Mouse (Mus musculus): ENCODE data around the gene Gtf2f2. TPM values are rescaled to one million over a fixed set of nuclear protein-coding genes. Genes with fewer than 3 reads are reported as not detected.
A peak's percentile ranks its signal among the peaks of the same experiment; 100 is the strongest.

The Gtf2f2 gene
- polyA plus RNA-seq, 1 experiment from 2014 or later, result 32.8 TPM

- H3K9me3 ChIP-seq (replicated peaks), result no peaks in the 10 kb centered on the region
- peaks cover 13% of the 10 kb centered on the region for H3K4me1 ChIP-seq
- H3K27ac ChIP-seq (replicated peaks), result no peak overlapping the region
- ATAC-seq (ENCODE audit: insufficient number of reproducible peaks, low FRiP score, low TSS enrichment, low read depth), result no peak
- no peaks in the 10 kb centered on the region for H3K36me3 ChIP-seq
- no peak overlapping the region for H3K4me3 ChIP-seq (replicated peaks)
- WGBS, result 87% methylated on average over 6 of the region's 6 CpGs
- H3K27me3 ChIP-seq, result no peaks in the 10 kb centered on the region
- H3K9ac ChIP-seq, result no peak overlapping the region
- no peak overlapping the region for H3K4me2 ChIP-seq (replicated peaks)
These were observed 148.0 kb downstream of the Gtf2f2 start for GRCm38 (mm10) chr14:75862701-75863100.

GRCm38 (mm10) chr14:75859619-75860018 is 151.0 kb downstream of the Gtf2f2 start:
- H3K4me2 ChIP-seq (replicated peaks), result no peak overlapping the region
- no peak for ATAC-seq (ENCODE audit: insufficient number of reproducible peaks, low FRiP score, low TSS enrichment, low read depth)
- WGBS, result 78% methylated on average over 2 of the region's 2 CpGs

GRCm38 (mm10) chr14:75858181-75858580 is 152.5 kb downstream of the Gtf2f2 start:
- H3K4me2 ChIP-seq (replicated peaks), result no peak overlapping the region
- H3K4me3 ChIP-seq (replicated peaks), result no peak overlapping the region
- no peak overlapping the region for H3K27ac ChIP-seq (replicated peaks)
- peaks cover 3% of the 10 kb centered on the region; the same call in 1 of the 2 replicates for H3K4me1 ChIP-seq
- H3K9me3 ChIP-seq (replicated peaks), result no peaks in the 10 kb centered on the region
- 0 out of 2 replicates have a peak, but pooled peaks cover 2% of the 10 kb centered on the region for H3K36me3 ChIP-seq
- H3K27me3 ChIP-seq, result no peaks in the 10 kb centered on the region
- WGBS, result 67% methylated on average over 2 of the region's 2 CpGs
- ATAC-seq (ENCODE audit: insufficient number of reproducible peaks, low FRiP score, low TSS enrichment, low read depth), result no peak
- no peak overlapping the region for H3K9ac ChIP-seq

More at GRCm38 (mm10) chr14:75859619-75860018, 151.0 kb downstream of the Gtf2f2 start:
- H3K9ac ChIP-seq, result no peak overlapping the region
- H3K4me3 ChIP-seq (replicated peaks), result no peak overlapping the region
- H3K27me3 ChIP-seq, result no peaks in the 10 kb centered on the region
- peaks cover 13% of the 10 kb centered on the region for H3K4me1 ChIP-seq
- H3K27ac ChIP-seq (replicated peaks), result no peak overlapping the region
- no peaks in the 10 kb centered on the region for H3K36me3 ChIP-seq
- H3K9me3 ChIP-seq (replicated peaks), result no peaks in the 10 kb centered on the region

GRCm38 (mm10) chr14:75855263-75855992 is 155.2 kb downstream of the Gtf2f2 start:
- peak; percentile 43; the same call in 1 of the 2 replicates for ATAC-seq (ENCODE audit: insufficient number of reproducible peaks, low FRiP score, low TSS enrichment, low read depth)
- Histone ChIP-seq H3K9ac (no peak overlapping the region), H3K27ac (replicated peaks) (no peak overlapping the region), H3K4me1 (no peaks in the 10 kb centered on the region), H3K9me3 (replicated peaks) (no peaks in the 10 kb centered on the region), H3K36me3 (0 out of 2 replicates have a peak, but pooled peaks cover 2% of the 10 kb centered on the region), H3K27me3 (no peaks in the 10 kb centered on the region), H3K4me3 (replicated peaks) (no peak overlapping the region), H3K4me2 (replicated peaks) (no peak overlapping the region)
- 42% methylated on average over 17 of the region's 17 CpGs for WGBS

- WGBS, result 85% methylated on average over 5 of the region's 5 CpGs
- no peak overlapping the region for H3K27ac ChIP-seq (replicated peaks)
- no peak overlapping the region for H3K4me2 ChIP-seq (replicated peaks)
- H3K27me3 ChIP-seq, result no peaks in the 10 kb centered on the region
- peaks cover 7% of the 10 kb centered on the region; the same call in 1 of the 2 replicates for H3K4me1 ChIP-seq
- H3K4me3 ChIP-seq (replicated peaks), result no peak overlapping the region
- no peak for ATAC-seq (ENCODE audit: insufficient number of reproducible peaks, low FRiP score, low TSS enrichment, low read depth)
- H3K9ac ChIP-seq, result no peak overlapping the region
- H3K36me3 ChIP-seq, result peaks cover 34% of the 10 kb centered on the region
- no peaks in the 10 kb centered on the region for H3K9me3 ChIP-seq (replicated peaks)
These were observed 158.6 kb downstream of the Gtf2f2 start for GRCm38 (mm10) chr14:75852016-75852415.

- no peak overlapping the region for H3K4me3 ChIP-seq (replicated peaks)
- H3K4me1 ChIP-seq, result peaks cover 12% of the 10 kb centered on the region
- H3K27me3 ChIP-seq, result no peaks in the 10 kb centered on the region
- no peaks in the 10 kb centered on the region for H3K9me3 ChIP-seq (replicated peaks)
- 41% methylated on average over 6 of the region's 6 CpGs for WGBS
- H3K36me3 ChIP-seq, result peaks cover 37% of the 10 kb centered on the region
- H3K9ac ChIP-seq, result no peak overlapping the region
- H3K4me2 ChIP-seq (replicated peaks), result no peak overlapping the region
- ATAC-seq (ENCODE audit: insufficient number of reproducible peaks, low FRiP score, low TSS enrichment, low read depth), result no peak
- no peak overlapping the region for H3K27ac ChIP-seq (replicated peaks)
These were observed 159.8 kb downstream of the Gtf2f2 start for GRCm38 (mm10) chr14:75850819-75851218.

GRCm38 (mm10) chr14:75849842-75850568 is 160.7 kb downstream of the Gtf2f2 start:
- Histone ChIP-seq H3K27ac (replicated peaks) (no peak overlapping the region), H3K36me3 (peaks cover 37% of the 10 kb centered on the region), H3K9me3 (replicated peaks) (no peaks in the 10 kb centered on the region), H3K9ac (no peak overlapping the region), H3K27me3 (no peaks in the 10 kb centered on the region), H3K4me3 (replicated peaks) (no peak overlapping the region), H3K4me2 (replicated peaks) (no peak overlapping the region), H3K4me1 (peaks cover 12% of the 10 kb centered on the region)
- WGBS, result 85% methylated on average over 6 of the region's 6 CpGs
- ATAC-seq (ENCODE audit: insufficient number of reproducible peaks, low FRiP score, low TSS enrichment, low read depth), result no peak

- H3K27ac ChIP-seq (replicated peaks), result no peak overlapping the region
- H3K9me3 ChIP-seq (replicated peaks), result no peaks in the 10 kb centered on the region
- ATAC-seq (ENCODE audit: insufficient number of reproducible peaks, low FRiP score, low TSS enrichment, low read depth), result no peak
- no peak overlapping the region for H3K4me2 ChIP-seq (replicated peaks)
- H3K27me3 ChIP-seq, result no peaks in the 10 kb centered on the region
- H3K4me1 ChIP-seq, result peaks cover 12% of the 10 kb centered on the region
- peaks cover 37% of the 10 kb centered on the region for H3K36me3 ChIP-seq
- H3K9ac ChIP-seq, result no peak overlapping the region
- WGBS, result 71% methylated on average over 5 of the region's 5 CpGs
- no peak overlapping the region for H3K4me3 ChIP-seq (replicated peaks)
These were observed 161.4 kb downstream of the Gtf2f2 start for GRCm38 (mm10) chr14:75849236-75849635.

GRCm38 (mm10) chr14:75848482-75848881 is 162.2 kb downstream of the Gtf2f2 start:
- no peak overlapping the region for H3K27ac ChIP-seq (replicated peaks)
- peaks cover 37% of the 10 kb centered on the region for H3K36me3 ChIP-seq
- no peaks in the 10 kb centered on the region for H3K9me3 ChIP-seq (replicated peaks)
- no peak overlapping the region for H3K4me3 ChIP-seq (replicated peaks)
- H3K9ac ChIP-seq, result no peak overlapping the region
- no peak overlapping the region for H3K4me2 ChIP-seq (replicated peaks)
- H3K4me1 ChIP-seq, result peaks cover 12% of the 10 kb centered on the region
- ATAC-seq (ENCODE audit: insufficient number of reproducible peaks, low FRiP score, low TSS enrichment, low read depth), result no peak
- 93% methylated on average over 5 of the region's 5 CpGs for WGBS
- no peaks in the 10 kb centered on the region for H3K27me3 ChIP-seq

GRCm38 (mm10) chr14:75847669-75848068 is 163.0 kb downstream of the Gtf2f2 start:
- H3K27ac ChIP-seq (replicated peaks), result no peak overlapping the region
- H3K9ac ChIP-seq, result no peak overlapping the region
- peaks cover 35% of the 10 kb centered on the region for H3K36me3 ChIP-seq
- no peak overlapping the region for H3K4me3 ChIP-seq (replicated peaks)
- 68% methylated on average over 4 of the region's 4 CpGs for WGBS
- no peaks in the 10 kb centered on the region for H3K9me3 ChIP-seq (replicated peaks)
- H3K4me2 ChIP-seq (replicated peaks), result no peak overlapping the region
- no peak for ATAC-seq (ENCODE audit: insufficient number of reproducible peaks, low FRiP score, low TSS enrichment, low read depth)
- no peaks in the 10 kb centered on the region for H3K27me3 ChIP-seq
- peaks cover 12% of the 10 kb centered on the region for H3K4me1 ChIP-seq
